Mouse (Mus musculus) C2C12 (cell line): ENCODE data around the gene Sec61a1. TPM values are rescaled to one million over a fixed set of nuclear protein-coding genes. Genes with fewer than 3 reads are reported as not detected.

Experiments used
- H3K27me3 ChIP-seq: one replicate; pipeline ENCODE4 v1.6.1; 2011; ENCODE audit not compliant: control insufficient read depth, insufficient read depth, insufficient read length
- H3K36me3 ChIP-seq: one replicate; pipeline ENCODE4 v1.6.1; 2011; ENCODE audit not compliant: control insufficient read depth, insufficient read depth
- H3K4me3 ChIP-seq: one replicate; pipeline ENCODE4 v1.5.1; 2011; ENCODE audit warnings: mild to moderate bottlenecking, control low read depth; ENCODE audit not compliant: poor library complexity, insufficient read depth, severe bottlenecking
- H3K79me2 ChIP-seq: one replicate; pipeline ENCODE4 v1.6.1; 2011; ENCODE audit not compliant: control insufficient read depth, insufficient read depth
- H3K79me3 ChIP-seq: one replicate; pipeline ENCODE4 v1.6.1; 2011; ENCODE audit warnings: low read depth, control low read depth
- H3ac ChIP-seq: one replicate; pipeline ENCODE3; 2011; ENCODE audit warnings: low read depth; ENCODE audit not compliant: control insufficient read depth, insufficient read length
- CEBPB ChIP-seq: IDR thresholded peaks from one replicate; pipeline ENCODE4 v1.6.1; 2011; ENCODE audit warnings: low read depth, mild to moderate bottlenecking, control low read depth, moderate library complexity
- CTCF ChIP-seq: IDR thresholded peaks from one replicate; pipeline ENCODE4 v1.5.1; 2011; ENCODE audit not compliant: control insufficient read depth, insufficient read depth, insufficient read length
- FOSL1 ChIP-seq: IDR thresholded peaks from one replicate; pipeline ENCODE4 v1.8.0; 2011; ENCODE audit warnings: mild to moderate bottlenecking, low read length; ENCODE audit not compliant: poor library complexity, insufficient read depth, severe bottlenecking
- MAX ChIP-seq: IDR thresholded peaks from one replicate; pipeline ENCODE4 v1.6.1; 2011; ENCODE audit warnings: mild to moderate bottlenecking, control low read depth
- MYOD1 ChIP-seq: IDR thresholded peaks from one replicate; pipeline ENCODE4 v1.6.1; 2011; ENCODE audit warnings: low read depth; ENCODE audit not compliant: control insufficient read depth, insufficient read length
- MYOG ChIP-seq: IDR thresholded peaks from one replicate; pipeline ENCODE4 v1.6.1; 2011; ENCODE audit not compliant: control insufficient read depth, insufficient read length; ENCODE audit errors: extremely low read depth
- USF1 ChIP-seq: IDR thresholded peaks from one replicate; pipeline ENCODE4 v1.6.1; 2011; ENCODE audit warnings: low read depth, mild to moderate bottlenecking, control low read depth, moderate library complexity
- polyA plus RNA-seq: library from polyadenylated mRNA; unstranded; fragments of >200 nt; fragmentation: generic; extraction: Trizol; gene quantifications from one replicate; pipeline ENCODE4 v1.2.1, GENCODE M21; 2012; ENCODE audit warnings: missing spikeins

Gene Sec61a1
- polyA plus RNA-seq, 1 experiment = 167 TPM

DNA sequence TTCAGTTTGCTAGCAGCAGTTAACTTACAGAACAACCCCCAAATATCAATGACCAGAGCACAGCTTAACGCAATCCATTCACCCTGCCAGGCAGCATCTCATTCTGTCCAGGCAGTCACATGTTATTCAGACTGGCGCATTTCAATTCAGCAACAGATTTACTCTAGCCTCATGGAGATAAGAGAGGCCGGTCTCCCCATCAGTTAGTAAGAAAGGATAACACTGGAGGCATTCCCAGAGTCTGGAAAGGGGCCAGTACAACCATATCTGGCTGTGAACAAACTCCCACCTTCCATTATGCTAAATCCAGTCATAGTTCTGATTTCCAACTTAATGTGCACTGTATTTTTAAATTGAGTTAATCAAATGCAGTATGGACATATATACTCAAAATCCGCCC lies 4.2 kb downstream of the Sec61a1 start:
- TF ChIP-seq CEBPB = no peak
- TF ChIP-seq MAX = no peak
- no peak for TF ChIP-seq MYOG
- no peak for TF ChIP-seq FOSL1
- no peak for TF ChIP-seq MYOD1
- TF ChIP-seq CTCF = no peak
- TF ChIP-seq USF1 = no peak
- H3ac ChIP-seq = no peak overlapping the region
- peaks cover 71% of the 10 kb centered on the region for H3K79me3 ChIP-seq
- H3K79me2 ChIP-seq = peaks cover 83% of the 10 kb centered on the region
- H3K36me3 ChIP-seq = peaks cover 76% of the 10 kb centered on the region
- no peaks in the 10 kb centered on the region for H3K27me3 ChIP-seq
- H3K4me3 ChIP-seq = no peak overlapping the region

DNA sequence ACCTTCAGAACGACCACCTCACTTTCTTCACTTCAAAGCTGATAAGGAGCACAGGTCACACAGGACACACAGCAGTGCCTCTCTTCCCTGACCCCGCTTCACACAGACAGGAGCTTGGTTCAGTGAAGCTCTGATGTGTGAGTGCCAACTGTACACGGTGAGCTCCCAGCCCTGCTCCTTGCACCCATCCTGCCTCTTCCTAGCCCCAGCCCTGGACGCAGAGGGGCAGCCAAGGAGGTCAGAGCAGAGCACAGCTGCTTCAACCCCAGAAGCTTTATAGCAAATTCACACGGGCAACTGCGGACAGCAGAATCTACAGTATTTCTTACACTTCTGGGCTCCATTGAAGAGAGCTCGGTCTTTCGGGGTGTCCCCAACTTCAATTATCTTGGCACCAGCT lies 4.7 kb downstream of the Sec61a1 start:
- Histone ChIP-seq H3K27me3 (no peaks in the 10 kb centered on the region), H3ac (no peak overlapping the region), H3K4me3 (no peak overlapping the region), H3K79me2 (peaks cover 83% of the 10 kb centered on the region), H3K79me3 (peaks cover 71% of the 10 kb centered on the region), H3K36me3 (peaks cover 80% of the 10 kb centered on the region)
- TF ChIP-seq MAX = no peak

DNA sequence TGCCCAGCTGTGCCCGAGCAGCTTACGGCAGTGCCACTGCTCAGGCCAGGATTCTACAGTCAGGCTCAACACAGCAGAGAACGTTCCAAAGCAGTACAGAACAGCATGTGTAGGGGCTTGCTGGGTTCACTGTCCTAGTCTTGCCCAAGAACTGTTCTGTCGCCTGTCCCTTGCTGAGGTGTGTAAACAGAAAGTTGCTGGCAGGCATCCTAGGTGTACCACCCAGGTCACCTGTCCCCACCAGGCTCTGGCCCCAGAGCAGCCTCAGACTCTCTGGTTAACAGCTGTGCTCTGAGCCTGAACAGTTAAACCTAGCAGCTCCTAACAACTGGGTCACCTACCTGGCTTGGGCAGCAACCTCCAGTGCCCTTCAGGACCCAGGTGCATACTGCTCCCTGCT lies 15.7 kb downstream of the Sec61a1 start:
- Histone ChIP-seq H3K36me3 (peaks cover 61% of the 10 kb centered on the region), H3K4me3 (no peak overlapping the region), H3K79me3 (no peaks in the 10 kb centered on the region), H3K79me2 (no peaks in the 10 kb centered on the region), H3ac (no peak overlapping the region), H3K27me3 (no peaks in the 10 kb centered on the region)
- TF ChIP-seq MYOG (no peak), FOSL1 (no peak), MAX (no peak), CEBPB (no peak), USF1 (no peak), CTCF (no peak), MYOD1 (no peak)

DNA sequence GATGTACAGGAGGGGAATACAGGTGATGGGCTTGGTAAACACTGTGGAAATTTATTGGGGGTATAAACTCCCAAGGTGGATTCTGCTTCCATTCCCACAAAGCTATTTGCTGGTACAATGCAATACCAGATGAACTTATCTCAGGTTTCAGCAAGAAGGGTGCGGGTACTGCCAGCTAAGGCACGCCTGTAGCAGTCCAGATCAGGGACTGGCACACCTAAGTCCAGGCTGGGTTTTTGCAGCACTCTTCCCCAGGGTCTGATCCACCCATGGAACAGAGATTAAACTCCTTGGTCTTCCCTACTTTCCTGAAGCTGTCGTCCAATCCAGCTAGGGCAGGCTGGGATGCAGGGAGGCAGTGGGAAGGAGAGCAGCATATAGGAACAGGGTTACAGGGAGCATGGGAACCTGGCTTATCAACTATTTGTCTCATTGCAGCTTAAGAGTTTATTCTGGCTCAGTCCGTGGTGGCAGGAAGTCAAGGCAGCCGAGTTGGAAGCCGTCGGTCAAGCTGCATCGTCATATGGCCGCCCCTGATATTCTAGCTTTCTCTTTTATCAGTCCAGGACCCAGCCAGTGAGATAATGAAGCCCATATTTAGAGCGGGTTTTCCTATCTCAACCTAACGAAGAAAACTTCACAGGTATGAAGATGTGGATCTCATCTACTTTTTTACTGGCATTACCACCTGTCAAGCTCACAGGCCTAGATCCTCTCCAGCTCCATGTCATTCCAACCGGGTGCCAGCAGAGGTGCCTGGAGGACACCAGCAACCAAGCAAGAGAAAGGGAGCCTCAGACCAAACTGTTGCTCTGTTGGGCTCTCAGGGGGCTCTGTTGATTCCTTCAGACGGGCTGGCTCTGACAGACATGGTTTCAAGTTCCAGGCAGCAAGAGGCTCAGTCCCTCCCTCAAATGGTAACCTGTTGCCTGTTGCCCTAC lies 16.4 kb downstream of the Sec61a1 start:
- Histone ChIP-seq H3K36me3 (peaks cover 61% of the 10 kb centered on the region), H3K79me3 (no peaks in the 10 kb centered on the region), H3K4me3 (no peak overlapping the region), H3K27me3 (no peaks in the 10 kb centered on the region), H3K79me2 (no peaks in the 10 kb centered on the region), H3ac (no peak overlapping the region)
- no peak for TF ChIP-seq MAX
- TF ChIP-seq CTCF = no peak
- no peak for TF ChIP-seq CEBPB
- no peak for TF ChIP-seq MYOD1
- no peak for TF ChIP-seq FOSL1
- TF ChIP-seq USF1 = no peak
- no peak for TF ChIP-seq MYOG

DNA sequence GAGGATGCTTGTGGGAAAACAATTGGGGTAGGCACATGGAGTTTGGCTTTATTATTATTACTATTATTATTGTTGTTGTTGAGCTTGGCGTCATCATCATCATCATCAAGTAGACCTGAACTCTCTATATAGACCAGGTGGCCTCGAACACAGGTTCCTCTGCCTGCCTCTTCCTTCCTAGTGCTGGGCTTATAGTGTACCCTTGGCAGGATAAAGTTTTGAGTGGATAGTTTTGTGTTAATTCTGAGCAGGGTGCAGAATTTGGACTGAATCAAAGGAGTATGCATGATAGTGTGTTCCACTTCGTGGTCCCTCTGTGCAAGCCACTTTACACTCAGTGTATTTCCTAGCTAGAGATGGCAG lies 18.3 kb downstream of the Sec61a1 start:
- TF ChIP-seq CTCF (no peak), MAX (no peak), FOSL1 (no peak), CEBPB (no peak), MYOG (no peak), USF1 (no peak), MYOD1 (no peak)
- H3K27me3 ChIP-seq = no peaks in the 10 kb centered on the region
- no peak overlapping the region for H3K4me3 ChIP-seq
- peaks cover 48% of the 10 kb centered on the region for H3K36me3 ChIP-seq
- H3ac ChIP-seq = no peak overlapping the region
- no peaks in the 10 kb centered on the region for H3K79me2 ChIP-seq
- no peaks in the 10 kb centered on the region for H3K79me3 ChIP-seq

DNA sequence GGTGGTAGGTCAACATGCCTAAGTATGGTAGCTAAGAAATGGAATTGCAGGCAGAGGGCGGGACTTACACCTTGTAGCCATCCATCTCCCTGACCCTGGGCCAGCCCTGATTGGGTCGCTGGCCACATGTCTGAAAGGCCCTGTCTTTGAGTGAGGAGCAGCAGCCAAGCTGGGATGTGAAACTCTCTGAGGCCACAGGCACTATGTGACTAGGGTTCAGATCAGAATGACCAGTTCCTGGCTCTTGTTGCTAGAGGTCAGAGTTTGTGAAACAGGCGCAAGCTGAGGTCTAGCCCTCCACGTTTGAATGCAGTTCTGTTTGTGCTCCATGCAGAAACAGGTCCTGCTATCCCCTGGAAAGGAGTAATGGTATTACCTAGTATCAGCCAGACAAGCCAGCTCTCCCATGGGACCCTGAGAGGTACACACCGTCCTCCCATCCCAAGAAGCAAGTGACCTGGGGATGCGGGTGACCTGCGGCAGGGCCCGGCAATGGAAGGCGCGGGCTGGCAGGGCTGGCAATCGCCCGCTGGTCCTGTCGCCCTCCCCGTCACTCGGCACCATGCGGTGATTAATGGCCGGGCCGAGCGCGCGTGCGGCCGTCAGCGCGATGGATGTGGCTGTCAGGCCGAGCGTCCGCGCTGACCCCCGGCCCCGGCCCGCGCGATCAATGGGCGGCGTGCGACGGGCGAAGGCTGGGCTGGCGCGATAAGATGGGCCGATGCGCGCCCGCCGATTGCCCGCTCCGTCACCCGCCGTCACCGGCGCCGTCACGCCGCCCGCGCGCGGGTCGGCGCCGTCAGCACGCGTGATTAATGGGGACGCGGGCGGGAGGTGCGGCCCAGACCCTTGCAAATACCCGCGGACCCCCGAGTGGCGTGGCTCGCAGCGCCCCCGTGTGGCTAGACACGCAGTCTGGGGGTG lies 19.0 kb downstream of the Sec61a1 start:
- Histone ChIP-seq H3K4me3 (no peak overlapping the region), H3K36me3 (peaks cover 42% of the 10 kb centered on the region), H3K27me3 (no peaks in the 10 kb centered on the region), H3K79me2 (no peaks in the 10 kb centered on the region), H3K79me3 (no peaks in the 10 kb centered on the region), H3ac (peak overlapping the region; percentile 53)
- TF ChIP-seq CTCF (peak; percentile 66), MYOD1 (no peak)
